Mouse (Mus musculus): ENCODE results near the gene Lrrc3c.

DNA sequence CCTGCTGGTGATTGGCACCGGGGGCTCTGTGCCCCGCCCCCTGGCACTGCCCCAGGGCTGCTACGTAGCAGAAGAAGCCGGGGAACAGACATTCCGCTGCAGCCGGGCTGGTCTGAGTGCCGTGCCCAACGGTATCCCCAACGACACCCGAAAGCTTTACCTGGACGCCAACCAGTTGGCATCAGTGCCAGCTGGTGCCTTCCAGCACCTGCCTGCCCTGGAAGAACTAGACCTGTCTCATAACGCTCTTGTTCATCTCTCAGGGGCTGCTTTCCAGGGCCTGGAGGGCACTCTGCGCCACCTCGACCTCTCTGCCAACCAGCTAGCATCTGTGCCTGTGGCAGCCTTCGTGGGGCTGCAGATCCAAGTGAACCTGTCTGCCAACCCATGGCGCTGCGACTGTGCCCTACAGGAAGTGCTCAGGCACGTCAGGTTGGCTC lies 780 bp downstream of the Lrrc3c start:
- TF ChIP-seq POLR2A (IDR thresholded peaks at IDR 0.05; ENCODE audit: borderline replicate concordance, extremely low read depth, insufficient read depth, insufficient read length, poor library complexity, severe bottlenecking): no peak
- no peak for TF ChIP-seq CTCF (IDR thresholded peaks at IDR 0.05; ENCODE audit: borderline replicate concordance, extremely low read depth, insufficient read depth, insufficient read length)

Measured in brain, embryonic 14.5 days (tissue).